27 mouse cellular contexts compared by ENCODE assay signal in genomic region chr10:37167527-37167926, GRCm38 (mm10).
"Had no signal": no experiment of that assay in that cellular context is flagged by ENCODE, and none has a peak within 500 bp of the region (broad histone marks: within the 10 kb centered on the region; RNA-seq: fewer than 3 reads in every experiment).

No protein-coding gene starts in this region.

- H3K4me1 ChIP-seq: heart, embryonic 15.5 days; limb, embryonic 13.5 days; limb, embryonic 15.5 days; liver, embryonic 12.5 days had no signal

- H3K4me3 ChIP-seq: heart, adult 2 months; heart, embryonic 13.5 days; heart, embryonic 15.5 days; hindbrain, embryonic 13.5 days; hindbrain, embryonic 15.5 days; kidney, embryonic 15.5 days; limb, embryonic 13.5 days; limb, embryonic 15.5 days; liver, embryonic 12.5 days had no signal

- H3K27ac ChIP-seq: heart, adult 2 months; heart, embryonic 13.5 days; heart, embryonic 15.5 days; hindbrain, embryonic 13.5 days; hindbrain, embryonic 15.5 days; hindbrain, postnatal 0 days; kidney, embryonic 15.5 days; kidney, postnatal 0 days; limb, embryonic 13.5 days; limb, embryonic 15.5 days; liver, embryonic 12.5 days; liver, embryonic 14.5 days had no signal

- H3K27me3 ChIP-seq: heart, embryonic 13.5 days; heart, embryonic 15.5 days; hindbrain, embryonic 13.5 days; hindbrain, embryonic 15.5 days; kidney, embryonic 15.5 days; limb, embryonic 13.5 days; limb, embryonic 15.5 days; liver, embryonic 12.5 days had no signal

- H3K9me3 ChIP-seq: heart, embryonic 13.5 days; heart, embryonic 15.5 days; hindbrain, embryonic 13.5 days; hindbrain, embryonic 15.5 days; kidney, embryonic 15.5 days; limb, embryonic 13.5 days; limb, embryonic 15.5 days; liver, embryonic 12.5 days had no signal

- H3K9ac ChIP-seq: heart, embryonic 13.5 days; heart, embryonic 15.5 days; hindbrain, embryonic 13.5 days; hindbrain, embryonic 15.5 days; kidney, embryonic 15.5 days; limb, embryonic 13.5 days; limb, embryonic 15.5 days; liver, embryonic 12.5 days; liver, embryonic 14.5 days had no signal

- ATAC-seq: hindbrain, postnatal 0 days; intestine, embryonic 16.5 days; liver, embryonic 12.5 days had no signal

- H3K36me3 ChIP-seq: heart, embryonic 13.5 days; heart, embryonic 15.5 days; hindbrain, embryonic 13.5 days; hindbrain, embryonic 15.5 days; kidney, embryonic 15.5 days; limb, embryonic 13.5 days; limb, embryonic 15.5 days; liver, embryonic 12.5 days had no signal

- DNase-seq: gastrocnemius, postnatal 14 days; gastrocnemius, postnatal 36 days; heart, adult 11 months; heart, adult 2 months; heart, postnatal 14 days; heart, postnatal 36 days; kidney, adult 11 months; kidney, adult 2 months; kidney, adult 9 months; kidney, postnatal 14 days; kidney, postnatal 36 days; layer of hippocampus, adult 9-11 months; layer of hippocampus, postnatal 36 days; left cerebral cortex, postnatal 4 days had no signal

- H3K4me2 ChIP-seq: heart, embryonic 11.5 days; heart, embryonic 13.5 days; heart, embryonic 15.5 days; hindbrain, embryonic 13.5 days; hindbrain, embryonic 15.5 days; kidney, embryonic 15.5 days; limb, embryonic 13.5 days; limb, embryonic 15.5 days; liver, embryonic 12.5 days had no signal
